Mouse (Mus musculus) cerebellum, adult 9-11 months (tissue): ENCODE data around the gene Eaf1.
"Not testable (repeated sequence)": the region's sequence is repeated elsewhere in the genome, so short reads cannot be mapped to it uniquely, and the experiment has no call there.

ENCODE experiments used
- DNase-seq: peaks from one replicate; pipeline ENCODE4 v3.0.0; 2022

The Eaf1 gene

GRCm38 (mm10) chr14:31494349-31494974 is at the start of gene Eaf1:
Eaf1 (plus strand) TSS chr14:31494399.
- no peak for DNase-seq

GRCm38 (mm10) chr14:31448994-31449393 is 45.2 kb upstream of the Eaf1 start:
- DNase-seq, result no peak

- not testable (repeated sequence) for DNase-seq
Measured at GRCm38 (mm10) chr14:31453946-31454345, 40.3 kb upstream of the Eaf1 start.

GRCm38 (mm10) chr14:31454849-31455566 is 39.2 kb upstream of the Eaf1 start:
- DNase-seq, result no peak

- DNase-seq, result no peak
Measured at GRCm38 (mm10) chr14:31456064-31456721, 38.0 kb upstream of the Eaf1 start.

GRCm38 (mm10) chr14:31458006-31458405 is 36.2 kb upstream of the Eaf1 start:
- DNase-seq, result no peak

GRCm38 (mm10) chr14:31462226-31462625 is 32.0 kb upstream of the Eaf1 start:
- DNase-seq, result not testable (repeated sequence)

- DNase-seq, result no peak
Measured at GRCm38 (mm10) chr14:31462886-31463285, 31.3 kb upstream of the Eaf1 start.

- no peak for DNase-seq
Measured at GRCm38 (mm10) chr14:31464176-31464575, 30.0 kb upstream of the Eaf1 start.

- no peak for DNase-seq
Measured at GRCm38 (mm10) chr14:31469711-31470110, 24.5 kb upstream of the Eaf1 start.

- peak; percentile 42 for DNase-seq
Measured at GRCm38 (mm10) chr14:31472451-31473061, 21.6 kb upstream of the Eaf1 start.

- DNase-seq, result no peak
Measured at GRCm38 (mm10) chr14:31473297-31473696, 20.9 kb upstream of the Eaf1 start.

- DNase-seq, result no peak
Measured at GRCm38 (mm10) chr14:31482417-31482816, 11.8 kb upstream of the Eaf1 start.

GRCm38 (mm10) chr14:31486465-31486864 is 7.7 kb upstream of the Eaf1 start:
- no peak for DNase-seq

- DNase-seq, result no peak
Measured at GRCm38 (mm10) chr14:31488055-31488454, 6.1 kb upstream of the Eaf1 start.

- DNase-seq, result no peak
Measured at GRCm38 (mm10) chr14:31493901-31494300, 298 bp upstream of the Eaf1 start.

- peak; percentile 89 for DNase-seq
Measured at GRCm38 (mm10) chr14:31494975-31495455, 816 bp downstream of the Eaf1 start, which contains the start of gene Mettl6. Mettl6 (minus strand) TSS chr14:31495040.

GRCm38 (mm10) chr14:31495538-31495937 is 1.3 kb downstream of the Eaf1 start:
- no peak for DNase-seq

- DNase-seq, result no peak
Measured at GRCm38 (mm10) chr14:31496241-31496646, 2.0 kb downstream of the Eaf1 start.

GRCm38 (mm10) chr14:31499526-31499925 is 5.3 kb downstream of the Eaf1 start:
- no peak for DNase-seq

- no peak for DNase-seq
Measured at GRCm38 (mm10) chr14:31503406-31503805, 9.2 kb downstream of the Eaf1 start.

- peak; percentile 82 for DNase-seq
Measured at GRCm38 (mm10) chr14:31506456-31506855, 12.3 kb downstream of the Eaf1 start.

- DNase-seq, result peak; percentile 30
Measured at GRCm38 (mm10) chr14:31509911-31510310, 15.7 kb downstream of the Eaf1 start.
